Mouse (Mus musculus) embryo, embryonic 11 days (tissue): ENCODE results near the gene Nfe2.
"Not testable (repeated sequence)": the region's sequence is repeated elsewhere in the genome, so short reads cannot be mapped to it uniquely, and the experiment has no call there.

Experiments
- DNase-seq: peaks from one replicate; pipeline ENCODE4 v3.0.0-alpha.2; 2015

Nfe2 gene

DNA sequence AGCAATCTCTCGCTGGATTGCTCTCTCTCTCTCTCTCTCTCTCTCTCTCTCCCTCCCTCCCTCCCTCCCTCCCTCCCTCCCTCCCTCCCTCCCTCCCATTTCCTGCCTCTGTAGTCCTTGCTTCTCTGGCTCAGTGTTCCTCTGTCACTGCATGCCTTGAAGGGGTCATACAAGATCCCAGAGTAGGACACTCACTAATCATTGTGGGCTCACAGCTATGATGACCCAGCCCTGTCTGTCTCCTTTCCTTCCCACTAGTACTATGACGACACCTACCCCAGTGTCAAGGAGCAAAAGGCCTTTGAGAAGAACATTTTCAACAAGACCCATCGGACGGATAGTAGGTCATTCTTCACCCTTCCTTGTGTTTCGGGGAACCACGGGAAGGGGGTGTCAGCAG, 32.2 kb upstream of the Nfe2 start:
- no peak for DNase-seq

DNA sequence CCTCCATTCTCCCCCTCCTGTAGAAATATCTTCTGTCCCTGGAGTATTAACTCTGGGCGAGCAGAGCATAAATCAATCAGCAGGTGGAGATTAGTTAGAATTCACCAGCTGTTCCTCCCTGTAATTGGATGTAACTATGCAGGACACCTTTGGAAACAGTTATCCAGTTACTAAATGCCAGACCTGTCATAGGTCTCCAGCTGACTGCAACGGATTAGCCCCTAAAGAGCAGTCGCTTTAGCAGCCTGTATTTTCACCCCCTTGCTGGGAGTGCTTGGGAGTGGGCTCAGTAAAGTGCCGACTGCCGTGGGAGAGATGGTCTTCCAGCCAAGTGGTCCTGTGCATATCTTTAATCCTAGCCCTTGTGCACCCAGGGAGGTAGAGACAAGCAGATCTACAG, 31.4 kb upstream of the Nfe2 start:
- DNase-seq: no peak

DNA sequence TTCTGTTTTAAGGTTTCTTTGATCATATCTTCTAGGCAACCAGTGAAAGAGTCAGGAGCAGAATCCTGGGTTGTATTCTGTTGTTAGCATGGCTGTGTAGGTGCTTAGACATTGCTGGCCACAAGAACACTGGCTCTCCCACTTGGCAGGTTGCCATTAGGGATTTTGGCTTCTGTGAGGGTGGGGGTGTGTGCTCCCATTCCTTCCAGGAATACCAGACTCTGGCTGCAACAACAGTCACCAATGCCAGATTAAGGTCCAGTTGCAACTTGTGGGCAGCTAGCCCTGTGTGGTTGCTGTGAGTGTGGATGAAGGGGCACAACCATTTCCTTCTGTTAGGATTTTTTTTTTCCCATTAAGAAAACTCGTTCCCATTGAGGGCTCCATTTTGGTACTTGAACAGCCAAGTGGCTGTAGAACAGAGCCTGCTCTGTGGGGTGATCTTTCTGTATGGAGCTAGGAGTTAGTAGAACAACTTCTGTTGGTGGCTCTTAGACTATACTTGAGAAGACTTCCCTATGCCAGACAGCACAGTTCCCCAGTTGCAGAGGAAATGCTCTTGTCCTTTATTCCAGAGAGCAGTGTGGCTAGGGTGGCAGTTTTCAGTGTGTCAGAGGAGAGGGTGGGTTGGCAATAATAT, 27.7 kb upstream of the Nfe2 start:
- DNase-seq: no peak

DNA sequence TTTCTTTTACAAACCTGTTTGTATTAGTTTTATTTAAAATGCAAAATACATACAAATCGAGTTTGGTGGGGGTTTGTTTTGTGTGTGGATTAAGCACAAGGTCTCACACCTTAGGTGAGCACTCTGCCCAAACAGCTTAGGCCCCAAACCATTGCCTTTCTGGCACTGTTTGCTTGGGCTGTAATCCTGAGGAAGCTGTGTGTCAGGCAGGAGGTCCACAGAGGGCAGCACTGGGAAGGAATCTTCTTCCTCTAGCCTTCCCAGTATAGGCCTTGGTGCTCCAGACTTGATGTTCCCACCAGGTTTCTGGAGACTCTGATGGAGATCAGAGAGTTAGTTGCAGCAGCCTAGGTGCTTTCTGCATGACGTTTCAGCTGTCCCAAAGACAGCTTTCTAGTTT, 26.4 kb upstream of the Nfe2 start:
- DNase-seq: no peak

DNA sequence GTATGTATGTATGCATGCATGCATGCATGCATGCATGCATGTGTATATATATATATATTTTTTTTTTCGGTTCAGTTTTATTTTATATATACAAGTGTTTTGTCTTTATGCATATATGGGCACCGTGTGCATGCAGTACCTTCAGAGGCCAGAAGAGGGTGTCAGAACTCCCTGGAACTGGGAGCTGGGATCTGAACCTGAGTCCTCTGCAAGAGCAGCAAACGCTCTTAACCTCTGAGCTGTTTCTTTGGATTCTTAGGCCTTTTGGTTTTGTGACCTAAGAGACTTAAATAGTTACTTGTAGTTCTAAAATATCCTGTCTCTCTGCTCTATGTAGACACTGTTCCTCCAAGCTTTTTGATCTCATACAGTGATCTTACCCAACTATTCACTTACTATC, 25.9 kb upstream of the Nfe2 start:
- DNase-seq: peak; percentile 73

DNA sequence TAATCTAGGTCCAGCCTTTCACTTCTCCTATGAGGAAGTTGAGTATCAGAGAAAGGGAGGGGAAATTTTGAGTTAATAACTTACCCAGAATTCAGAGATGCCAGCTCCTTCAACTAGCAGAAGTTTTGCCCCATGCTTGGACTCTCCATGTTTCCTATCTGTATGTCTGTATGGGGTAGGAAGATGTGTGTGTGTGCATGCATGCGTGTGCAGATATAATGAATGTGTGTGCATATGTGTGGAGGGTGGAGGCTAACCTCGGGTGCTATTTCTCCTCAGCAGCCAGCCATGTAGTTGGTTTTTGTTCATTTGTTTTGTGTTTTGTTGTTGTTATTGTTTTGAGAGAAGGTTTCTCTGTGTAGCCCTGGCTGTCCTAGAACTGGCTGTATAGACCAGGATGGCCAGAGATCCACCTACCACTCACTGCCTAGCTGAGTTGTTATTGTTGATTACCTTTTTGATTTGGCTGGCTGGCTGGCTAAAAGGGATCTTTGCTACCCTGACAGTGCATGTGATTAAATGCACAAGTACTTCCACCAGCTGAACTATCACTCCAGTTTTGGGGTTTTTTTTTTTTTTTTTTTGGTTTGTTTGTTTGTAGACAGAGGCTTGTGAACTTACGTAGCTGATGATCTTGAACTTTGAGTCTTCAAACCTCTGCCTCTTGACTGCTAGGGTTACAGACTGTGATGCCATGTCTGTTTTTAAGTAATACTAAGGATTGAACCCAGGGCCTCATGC, 23.4 kb upstream of the Nfe2 start:
- no peak for DNase-seq

DNA sequence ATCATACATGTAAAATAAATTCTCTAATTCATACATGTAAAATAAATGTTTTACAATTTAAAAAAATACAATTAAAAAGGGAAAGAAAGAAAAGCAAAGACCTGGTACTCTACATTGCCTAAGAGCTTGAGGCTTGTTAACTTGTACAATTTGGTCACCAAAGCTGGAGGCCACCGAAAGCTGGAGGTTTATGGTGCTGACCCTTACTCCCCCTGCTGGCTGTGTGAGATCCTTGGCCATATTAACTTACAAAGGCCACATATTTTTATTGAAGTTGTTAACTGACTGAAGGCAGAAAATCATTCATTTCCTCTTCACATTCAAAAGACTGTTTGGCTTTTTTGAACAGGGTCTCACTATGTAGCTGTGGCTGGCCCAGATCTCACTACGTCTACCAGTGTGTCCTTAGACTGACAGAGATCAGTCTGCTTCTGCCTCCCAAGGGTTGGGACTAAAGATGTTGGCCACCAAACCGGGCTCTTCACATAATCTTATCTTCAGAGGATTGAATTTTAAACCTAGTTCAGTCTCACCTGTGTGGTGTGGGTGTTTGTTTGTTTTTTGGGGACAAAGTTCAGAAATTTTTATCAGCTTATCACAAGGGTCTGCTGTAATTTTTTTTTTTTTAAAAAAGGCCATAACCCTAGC, 22.7 kb upstream of the Nfe2 start:
- peak; percentile 77 for DNase-seq

DNA sequence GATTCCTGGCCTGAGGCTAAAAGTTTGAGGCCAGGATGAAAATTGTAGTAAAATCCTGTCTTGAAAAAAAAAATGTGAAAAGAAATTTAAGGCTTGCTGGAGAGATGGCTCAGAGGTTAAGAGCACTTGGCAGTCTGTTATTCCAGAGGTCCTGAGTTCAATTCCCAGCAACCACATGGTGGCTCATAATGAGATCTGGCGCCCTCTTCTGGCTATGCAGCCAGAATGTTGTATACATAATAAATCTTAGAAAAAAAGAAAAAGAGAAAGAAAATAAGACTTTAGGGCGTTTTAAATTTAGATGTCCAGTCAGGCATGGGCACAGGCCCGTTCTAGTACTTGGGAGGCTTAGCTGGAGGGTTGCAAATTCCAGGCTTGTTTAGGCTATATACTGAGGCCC, 21.5 kb upstream of the Nfe2 start:
- DNase-seq: peak; percentile 56

DNA sequence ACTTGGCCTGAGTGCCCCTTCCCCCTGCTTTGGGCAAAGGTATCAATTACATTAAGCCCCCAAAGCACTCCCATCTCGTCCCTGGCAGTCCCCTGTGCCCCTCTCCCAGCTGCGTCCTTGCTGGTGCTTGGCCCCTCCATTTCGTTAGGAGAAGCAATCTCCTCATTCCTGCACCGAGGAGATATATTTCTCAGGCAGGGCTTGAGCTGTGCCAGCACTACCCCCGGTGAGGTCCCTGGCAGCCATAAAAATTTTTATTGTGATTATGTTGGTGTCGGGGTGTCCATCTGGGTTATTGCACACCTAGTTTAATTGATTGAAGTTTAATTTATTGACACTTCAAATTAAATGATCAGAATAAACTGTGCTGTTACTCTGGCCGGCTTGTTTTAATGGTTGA, 19.7 kb upstream of the Nfe2 start:
- no peak for DNase-seq

DNA sequence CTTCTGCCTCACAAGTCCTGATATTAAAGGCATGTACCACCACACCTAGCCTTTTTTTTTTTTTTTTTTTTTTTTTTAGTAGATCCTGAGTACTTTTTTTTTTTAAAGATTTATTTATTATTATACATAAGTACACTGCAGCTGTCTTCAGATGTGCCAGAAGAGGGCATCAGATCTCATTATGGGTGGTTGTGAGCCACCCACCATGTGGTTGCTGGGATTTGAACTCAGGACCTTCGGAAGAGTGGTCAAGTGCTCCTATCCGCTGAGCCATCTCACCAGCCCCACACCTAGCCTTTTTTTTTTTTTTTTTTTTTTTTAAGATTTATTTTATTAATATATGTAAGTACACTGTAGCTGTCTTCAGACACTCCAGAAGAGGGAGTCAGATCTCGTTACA, 17.7 kb upstream of the Nfe2 start:
- not testable (repeated sequence) for DNase-seq

DNA sequence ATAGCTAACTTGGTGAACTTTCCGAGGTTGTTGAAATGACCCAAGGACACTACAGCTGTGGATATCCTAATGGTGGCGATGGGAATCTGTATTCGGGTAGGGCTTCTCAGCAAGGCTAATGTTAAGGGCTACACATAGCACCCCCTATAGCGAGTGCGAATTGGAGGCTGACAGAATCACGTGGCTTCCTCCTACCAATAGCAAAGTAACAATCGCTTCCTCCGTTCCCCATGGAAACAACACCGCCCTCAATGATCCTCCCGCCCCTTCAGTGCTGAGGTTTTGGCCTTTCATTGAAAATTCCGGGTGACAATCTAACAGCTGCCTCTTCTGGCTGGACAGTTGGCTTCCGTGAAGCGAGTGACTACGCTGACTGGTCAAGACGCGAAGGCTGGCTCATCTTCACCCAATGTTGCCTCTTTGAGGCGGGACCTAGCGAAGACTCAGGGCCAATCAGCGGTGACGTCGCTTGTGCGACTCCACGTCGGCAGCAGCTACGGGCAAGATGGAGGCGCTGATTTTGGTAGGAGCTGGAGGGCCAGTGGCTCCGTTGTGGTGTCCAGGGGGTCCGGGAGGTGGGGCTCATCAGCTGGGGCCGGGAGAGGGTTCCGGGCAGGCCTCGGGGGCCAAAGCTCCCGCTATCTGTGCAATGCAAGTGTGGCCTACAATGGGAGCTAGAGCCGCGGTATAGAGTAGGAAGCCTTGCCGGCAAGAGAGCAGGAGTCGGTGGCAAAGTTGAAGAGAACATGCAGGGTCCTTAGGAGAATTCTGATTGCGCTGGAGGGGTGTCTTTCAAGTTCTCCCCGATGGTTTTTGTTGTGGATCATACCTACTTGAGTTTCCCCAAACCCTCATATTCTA, 14.4 kb upstream of the Nfe2 start, which contains the start of gene Copz1:
Copz1 (plus strand) TSS at position 296 of the 861 bp plus-strand sequence.
- peak; percentile 99 for DNase-seq

DNA sequence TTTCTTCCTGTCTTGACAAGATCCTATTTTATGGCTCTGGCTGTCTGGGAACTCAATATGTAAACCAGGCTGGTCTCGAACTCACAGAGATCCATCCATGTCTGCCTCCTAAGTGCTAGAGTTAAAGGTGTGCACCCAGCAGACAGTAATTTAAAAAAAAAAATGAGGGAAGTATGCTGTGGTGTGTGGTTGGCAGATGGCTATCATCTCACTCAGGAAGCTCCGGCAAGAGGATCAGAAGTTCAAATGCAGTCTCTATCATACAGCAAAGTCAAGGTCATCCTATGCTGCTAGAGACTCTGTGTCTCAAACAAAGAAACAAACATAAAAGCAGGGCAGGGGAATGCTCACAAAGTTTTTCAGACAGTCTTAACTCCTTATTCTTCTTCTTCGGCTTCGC, 10.7 kb upstream of the Nfe2 start:
- DNase-seq: no peak

DNA sequence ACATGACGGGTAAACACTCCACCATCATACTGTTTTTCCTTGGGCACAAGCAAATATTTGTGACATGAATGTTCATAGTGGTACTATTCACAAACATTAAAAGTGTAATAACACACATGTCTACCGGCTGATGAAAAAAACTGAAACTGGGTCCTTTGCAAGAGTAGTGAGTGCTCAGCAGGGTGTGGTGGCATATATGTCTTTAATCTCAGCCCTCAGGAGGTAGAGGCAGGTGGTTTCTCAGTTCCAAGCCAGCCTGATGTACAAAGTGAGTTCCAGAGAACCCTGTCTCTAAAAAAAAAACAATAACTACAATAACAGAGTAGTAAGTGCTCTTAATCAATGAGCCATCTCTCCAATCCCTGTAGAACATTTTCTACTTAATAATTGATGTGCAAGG, 6.6 kb upstream of the Nfe2 start:
- no peak for DNase-seq

DNA sequence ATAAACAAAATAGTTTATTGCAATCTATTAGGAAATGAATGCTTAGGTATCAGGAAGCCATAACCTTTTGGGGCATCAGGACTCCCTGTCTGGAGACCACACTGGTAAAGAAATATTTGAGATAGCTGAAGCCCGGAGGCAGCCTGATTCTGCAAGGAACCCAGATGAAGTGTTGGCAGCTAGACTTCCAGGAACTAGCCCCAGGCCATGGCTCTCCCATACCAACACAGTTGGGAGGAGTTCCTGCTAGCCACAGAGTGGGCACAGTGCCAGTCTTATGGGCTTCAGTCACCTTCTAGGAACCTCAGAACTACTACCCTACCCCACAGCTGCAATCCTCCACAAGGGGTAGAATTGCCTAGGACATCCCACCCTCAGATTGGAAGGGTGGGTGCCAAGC, 1.8 kb upstream of the Nfe2 start:
- no peak for DNase-seq

DNA sequence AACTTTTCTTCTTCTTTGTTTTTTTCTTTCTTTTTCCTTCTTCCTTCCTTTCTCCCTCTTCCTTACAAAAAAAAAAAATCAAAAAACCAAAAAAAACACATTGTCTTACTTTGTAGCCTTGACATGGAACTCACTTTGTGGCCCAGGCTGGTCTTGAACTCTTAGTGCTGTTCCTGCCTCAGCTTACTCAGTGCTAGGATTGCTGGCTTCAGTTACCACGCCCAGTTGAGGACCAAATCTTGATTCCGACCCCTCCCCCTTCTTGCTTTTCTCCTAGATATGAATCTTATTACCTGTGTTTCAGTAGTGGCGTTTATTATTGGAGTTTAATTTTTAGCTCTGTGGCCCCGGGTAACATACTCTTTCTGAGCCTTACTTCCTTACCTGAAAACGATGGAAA, 959 bp upstream of the Nfe2 start:
- DNase-seq: no peak

DNA sequence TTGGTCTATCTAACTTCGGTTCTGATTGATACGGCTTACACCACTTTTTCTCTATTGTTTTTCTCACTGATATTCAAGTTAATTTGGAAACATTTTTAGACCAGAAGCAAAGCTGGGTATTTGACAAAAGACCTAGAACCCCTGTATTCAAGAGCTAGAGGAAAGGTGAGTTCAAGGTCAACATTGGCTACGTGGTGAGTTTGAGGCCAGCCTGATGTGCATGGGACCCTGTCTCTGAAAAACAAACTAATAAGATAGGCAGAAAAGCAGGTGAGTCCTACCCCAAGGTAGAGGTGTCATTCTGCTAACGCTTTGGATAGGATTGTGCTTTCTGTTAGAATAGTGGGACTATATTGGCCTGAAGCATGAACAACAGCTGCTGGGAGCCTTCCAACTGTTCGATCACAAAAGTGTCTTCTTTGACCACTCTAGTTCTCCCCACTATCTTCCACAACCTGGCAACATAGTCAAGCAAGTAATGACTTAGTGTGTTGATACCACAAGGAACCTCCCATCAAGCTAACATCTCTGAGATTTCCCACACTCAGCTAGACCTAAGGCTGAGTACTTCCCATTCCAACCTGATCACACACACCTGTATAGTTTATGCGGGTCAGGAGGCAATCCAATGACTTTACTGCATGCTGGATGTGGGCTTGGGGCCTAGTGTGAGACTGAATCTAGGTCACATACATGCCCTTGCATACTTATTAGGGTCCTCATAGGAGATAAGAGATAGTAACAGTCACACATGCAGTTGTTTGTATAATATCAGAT, 1.8 kb downstream of the Nfe2 start:
- DNase-seq: no peak

DNA sequence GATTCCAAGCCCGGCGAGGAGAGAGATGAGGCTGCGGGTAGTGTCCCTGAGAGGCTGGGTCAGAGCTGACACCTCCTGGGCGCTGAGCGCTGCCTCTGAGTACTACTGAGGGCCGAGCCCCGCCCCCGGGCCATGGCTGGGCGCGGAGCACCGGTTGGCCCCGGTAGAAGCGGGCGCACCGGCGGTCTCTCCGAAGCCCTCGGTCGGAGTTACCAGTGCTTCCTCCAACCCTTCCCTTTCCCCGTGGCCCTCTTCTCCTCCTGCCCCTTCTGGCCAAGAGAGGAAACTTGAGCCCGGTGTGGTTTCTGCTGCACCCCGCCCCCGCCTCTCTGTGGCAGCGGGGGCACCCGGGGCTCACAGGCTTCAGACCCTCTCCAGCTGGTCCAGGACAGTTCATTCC, 3.0 kb downstream of the Nfe2 start:
- DNase-seq: peak; percentile 73

DNA sequence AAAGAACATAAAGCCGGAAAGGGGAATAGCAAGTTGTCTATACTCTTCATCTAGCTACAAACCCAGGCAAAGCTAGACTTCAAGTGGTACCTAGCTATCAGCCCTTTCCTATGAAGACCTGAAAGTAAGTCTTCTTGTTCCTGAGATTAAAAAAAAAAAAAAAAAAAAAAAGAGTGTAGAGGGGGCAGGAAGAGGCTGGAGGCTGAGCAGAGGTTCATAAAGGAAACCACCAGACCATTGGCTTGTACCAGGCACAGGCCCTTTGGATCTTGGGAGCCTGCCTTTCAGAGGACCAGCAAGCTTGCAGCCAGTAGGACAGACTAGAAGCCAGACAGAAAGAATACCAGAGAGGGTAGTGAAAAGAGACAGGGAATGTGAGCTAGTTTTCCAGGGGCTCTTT, 4.9 kb downstream of the Nfe2 start:
- DNase-seq: no peak

DNA sequence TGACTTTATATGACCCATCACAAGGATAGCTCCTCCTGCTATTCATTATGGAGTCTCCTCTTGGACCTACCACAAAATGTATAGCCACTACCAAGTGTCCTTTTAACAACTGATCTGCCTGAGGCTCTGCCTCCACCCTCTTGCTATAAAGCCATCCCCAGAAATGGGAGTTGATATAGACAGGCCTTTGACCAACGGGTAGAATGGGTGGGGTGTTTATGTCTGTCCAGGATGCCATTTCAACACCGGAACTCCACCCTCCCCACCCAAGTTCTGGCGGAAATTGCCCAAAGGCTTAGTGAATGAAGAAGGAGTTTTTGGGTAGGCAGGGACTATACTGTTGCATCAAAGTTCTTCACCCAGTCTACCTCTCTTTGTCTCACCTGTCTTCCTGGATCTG, 5.5 kb downstream of the Nfe2 start:
- no peak for DNase-seq

DNA sequence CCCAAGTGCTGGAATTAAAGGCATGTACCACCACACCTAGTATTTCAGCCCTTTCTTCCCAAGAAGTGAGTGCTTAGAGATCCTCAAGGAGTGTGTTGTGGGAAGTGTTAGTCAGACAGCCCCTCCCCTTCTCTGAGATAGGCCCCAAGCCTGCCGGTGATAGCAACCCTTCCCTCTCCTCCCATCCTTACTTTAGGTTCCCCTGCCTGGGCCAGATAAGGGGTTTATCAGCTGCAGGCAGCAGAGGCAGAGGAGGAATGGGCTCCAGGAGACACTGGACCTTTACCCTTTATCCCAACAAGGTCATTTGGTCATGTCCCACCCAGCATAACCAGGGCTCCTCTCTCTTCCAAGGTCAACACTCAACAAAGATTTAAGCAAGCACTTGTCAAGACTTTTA, 6.6 kb downstream of the Nfe2 start:
- no peak for DNase-seq

DNA sequence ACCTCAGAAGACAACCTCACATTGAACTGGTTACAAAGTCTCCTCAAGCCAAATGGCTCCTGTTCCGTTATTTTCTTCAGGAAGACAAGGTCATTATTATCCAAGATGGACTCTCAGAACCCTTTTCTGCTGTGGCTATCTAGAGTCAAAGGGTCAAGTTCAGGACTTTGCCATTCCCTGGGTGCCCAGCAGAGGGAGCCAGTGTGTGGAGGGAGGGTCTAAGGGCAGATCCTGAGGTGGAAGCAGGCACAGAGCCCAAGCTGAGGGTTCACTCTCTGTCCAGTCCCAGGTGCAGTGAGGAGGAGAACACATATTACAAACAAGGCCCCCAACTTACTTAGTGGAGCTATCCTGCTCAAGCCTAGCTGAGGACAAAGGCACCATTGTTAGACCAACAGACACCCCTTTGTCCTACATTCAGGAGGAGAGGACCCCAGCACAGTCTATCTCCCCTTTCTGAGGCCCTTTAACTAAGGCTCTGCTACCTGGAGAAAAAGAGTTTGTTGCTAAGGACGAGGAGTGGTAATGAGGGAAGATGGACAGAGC, 7.9 kb downstream of the Nfe2 start:
- DNase-seq: peak; percentile 66

DNA sequence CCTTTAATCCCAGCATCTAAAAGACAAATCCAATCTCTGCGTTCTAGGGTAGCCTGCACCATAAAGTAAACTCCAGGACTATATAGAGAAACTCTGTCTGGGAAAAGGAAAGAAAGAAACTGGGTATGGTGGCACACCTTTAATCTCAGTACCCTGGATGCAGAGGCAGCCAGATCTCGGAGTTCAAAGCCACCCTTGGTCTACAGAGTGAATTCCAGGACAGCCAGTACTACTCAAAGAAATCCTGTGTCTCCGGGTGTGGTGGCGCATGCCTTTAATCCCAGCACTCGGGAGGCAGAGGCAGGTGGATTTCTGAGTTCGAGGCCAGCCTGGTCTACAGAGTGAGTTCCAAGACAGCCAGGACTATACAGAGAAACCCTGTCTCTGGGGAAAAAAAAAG, 8.7 kb downstream of the Nfe2 start:
- DNase-seq: not testable (repeated sequence)
